ENCODE assay signal across 8 mouse cellular contexts in genomic region chr5:76075401-76075800, GRCm38 (mm10).
DNase-seq lines count a peak whose midpoint lies in the region; ATAC-seq and TF ChIP-seq lines count a peak whose summit lies in the region.

No protein-coding gene starts in this region.

- peak overlapping the region; percentile 35 for H3K4me2 ChIP-seq in forebrain, embryonic 16.5 days (ENCODE audit: low read length)
- no peak overlapping the region for H3K4me2 ChIP-seq in limb, embryonic 11.5 days (ENCODE audit: low read depth, severe bottlenecking)
- 0 out of 2 replicates have a peak overlapping the region, but pooled peaks have one; percentile 3 for H3K4me2 ChIP-seq in neural tube, embryonic 14.5 days (ENCODE audit: low read depth, low read length)

- H3K9me3 ChIP-seq in forebrain, embryonic 16.5 days (ENCODE audit: control insufficient read depth, low read length), result no peaks in the 10 kb centered on the region
- H3K9me3 ChIP-seq in limb, embryonic 11.5 days (ENCODE audit: control insufficient read depth, low read length), result no peaks in the 10 kb centered on the region
- H3K9me3 ChIP-seq in neural tube, embryonic 14.5 days (ENCODE audit: control insufficient read depth, low read length), result no peaks in the 10 kb centered on the region

- H3K27ac ChIP-seq in heart, adult 2 months, result peak overlapping the region; percentile 34
- H3K27ac ChIP-seq in forebrain, embryonic 16.5 days (ENCODE audit: low read length), result no peak overlapping the region
- no peak overlapping the region for H3K27ac ChIP-seq in limb, embryonic 11.5 days (replicated peaks; ENCODE audit: low read depth, low read length)
- no peak overlapping the region for H3K27ac ChIP-seq in neural tube, embryonic 14.5 days (ENCODE audit: low read depth, low read length)

- no peaks in the 10 kb centered on the region for H3K36me3 ChIP-seq in heart, adult 2 months (ENCODE audit: control insufficient read depth, insufficient read depth, low read length)
- no peaks in the 10 kb centered on the region for H3K36me3 ChIP-seq in forebrain, embryonic 16.5 days (ENCODE audit: control insufficient read depth, insufficient read depth)
- no peaks in the 10 kb centered on the region for H3K36me3 ChIP-seq in limb, embryonic 11.5 days (ENCODE audit: control insufficient read depth, insufficient read depth, low read length)
- no peaks in the 10 kb centered on the region for H3K36me3 ChIP-seq in neural tube, embryonic 14.5 days (ENCODE audit: control insufficient read depth, insufficient read depth, low read length)

- WGBS in heart, adult 2 months, result 42% methylated on average over 8 of the region's 8 CpGs
- 30% methylated on average over 8 of the region's 8 CpGs for WGBS in forebrain, embryonic 16.5 days
- 25% methylated on average over 8 of the region's 8 CpGs for WGBS in limb, embryonic 11.5 days
- 13% methylated on average over 8 of the region's 8 CpGs for WGBS in neural tube, embryonic 14.5 days

- no peak for TF ChIP-seq POLR2A in heart, adult 2 months (IDR thresholded peaks at IDR 0.05; ENCODE audit: insufficient read depth, low read depth, low read length)

- H3K4me3 ChIP-seq in heart, adult 2 months, result no peak overlapping the region
- H3K4me3 ChIP-seq in forebrain, embryonic 16.5 days (replicated peaks; ENCODE audit: low read length), result 0 out of 2 replicates have a peak overlapping the region, but pooled peaks have one; percentile 9
- no peak overlapping the region for H3K4me3 ChIP-seq in limb, embryonic 11.5 days (ENCODE audit: low read depth, low read length)
- no peak overlapping the region for H3K4me3 ChIP-seq in neural tube, embryonic 14.5 days (ENCODE audit: low read depth, low read length)

- H3K27me3 ChIP-seq in heart, adult 2 months (ENCODE audit: control insufficient read depth, insufficient read depth, low read length), result 0 out of 2 replicates have a peak, but pooled peaks cover under 1% of the 10 kb centered on the region
- no peaks in the 10 kb centered on the region for H3K27me3 ChIP-seq in forebrain, embryonic 16.5 days (replicated peaks; ENCODE audit: control insufficient read depth, insufficient read depth, low read length)
- H3K27me3 ChIP-seq in limb, embryonic 11.5 days (ENCODE audit: control insufficient read depth, insufficient read depth, low read length), result no peaks in the 10 kb centered on the region
- no peaks in the 10 kb centered on the region for H3K27me3 ChIP-seq in neural tube, embryonic 14.5 days (ENCODE audit: control insufficient read depth, insufficient read depth, low read length)

- no peak for DNase-seq in heart, adult 2 months
- no peak for DNase-seq in heart, postnatal 25 days (ENCODE audit: low spot score)
- DNase-seq in limb, embryonic 11.5 days (ENCODE audit: low spot score), result peak; percentile 38
- DNase-seq in urinary bladder, postnatal 10 days (ENCODE audit: low spot score), result no peak
- DNase-seq in right cerebral cortex, adult 18-20 months, result no peak
- no peak for DNase-seq in gastrocnemius, postnatal 36 days

- intact Hi-C loops in heart, adult 2 months (cut with DNase I), result no loop called here
- intact Hi-C loops in heart, postnatal 25 days (cut with DNase I), result no loop called here
- intact Hi-C loops in gastrocnemius, postnatal 36 days (cut with DNase I), result no loop called here

- no peak for ATAC-seq in forebrain, embryonic 16.5 days
- no peak for ATAC-seq in limb, embryonic 11.5 days (ENCODE audit: insufficient number of reproducible peaks, low FRiP score, low TSS enrichment, low read depth)
- ATAC-seq in neural tube, embryonic 14.5 days (ENCODE audit: low read depth), result no peak

- no peak overlapping the region; the same call in 1 of the 2 replicates for H3K9ac ChIP-seq in heart, adult 2 months (ENCODE audit: low read depth, low read length)
- no peak overlapping the region for H3K9ac ChIP-seq in forebrain, embryonic 16.5 days (replicated peaks; ENCODE audit: low read depth, low read length)
- no peak overlapping the region; the same call in 1 of the 2 replicates for H3K9ac ChIP-seq in limb, embryonic 11.5 days (ENCODE audit: low read length)
- H3K9ac ChIP-seq in neural tube, embryonic 14.5 days (replicated peaks; ENCODE audit: low read depth, low read length), result 0 out of 2 replicates have a peak overlapping the region, but pooled peaks have one; percentile 22

- no peaks in the 10 kb centered on the region for H3K79me2 ChIP-seq in heart, adult 2 months (replicated peaks; ENCODE audit: control insufficient read depth, insufficient read depth, low read length)

- peaks cover 5% of the 10 kb centered on the region for H3K4me1 ChIP-seq in heart, adult 2 months (ENCODE audit: control insufficient read depth, insufficient read depth, low read length)
- H3K4me1 ChIP-seq in forebrain, embryonic 16.5 days (replicated peaks; ENCODE audit: control insufficient read depth, insufficient read depth, low read length), result peaks cover 4% of the 10 kb centered on the region; the same call in 1 of the 2 replicates
- peaks cover 5% of the 10 kb centered on the region; the same call in 1 of the 2 replicates for H3K4me1 ChIP-seq in limb, embryonic 11.5 days (ENCODE audit: control insufficient read depth, insufficient read depth, low read length)
- peaks cover 6% of the 10 kb centered on the region; the same call in 1 of the 2 replicates for H3K4me1 ChIP-seq in neural tube, embryonic 14.5 days (ENCODE audit: control insufficient read depth, insufficient read depth, low read length)

- no peak for TF ChIP-seq EP300 in heart, adult 2 months (IDR thresholded peaks at IDR 0.05; ENCODE audit: insufficient read depth, low read depth, low read length)

- no peak for TF ChIP-seq CTCF in heart, adult 2 months (IDR thresholded peaks at IDR 0.05)
